Mouse (Mus musculus) ES-E14 (cell line): ENCODE data around the gene Hrh3.

Experiments
- CHD2 ChIP-seq: IDR thresholded peaks from 2 replicates; pipeline ENCODE4 v1.6.1; 2014; ENCODE audit warnings: mild to moderate bottlenecking, low read depth, low read length, inconsistent platforms
- HCFC1 ChIP-seq: IDR thresholded peaks from 2 replicates; pipeline ENCODE4 v1.6.1; 2012; ENCODE audit warnings: low read length, inconsistent platforms, borderline replicate concordance; ENCODE audit not compliant: insufficient read depth
- MAFK ChIP-seq: IDR thresholded peaks from 2 replicates; pipeline ENCODE4 v1.6.1; 2014; ENCODE audit warnings: mild to moderate bottlenecking, low read depth, low read length, inconsistent platforms; ENCODE audit not compliant: insufficient read depth
- ZC3H11A ChIP-seq: IDR thresholded peaks from 2 replicates; pipeline ENCODE4 v1.6.1; 2012; ENCODE audit warnings: low read depth, mild to moderate bottlenecking, inconsistent platforms, low read length, borderline replicate concordance
- ZNF384 ChIP-seq: IDR thresholded peaks from 2 replicates; pipeline ENCODE4 v1.6.1; 2012; ENCODE audit warnings: low read depth, low read length, inconsistent platforms

GRCm38 (mm10) chr2:180127675-180128074, 23.4 kb upstream of the Hrh3 start:
- TF ChIP-seq ZNF384 (no peak), CHD2 (no peak), ZC3H11A (no peak), MAFK (no peak), HCFC1 (no peak)
